Mouse (Mus musculus): ENCODE results near the gene Dhx57.

- no peak for TF ChIP-seq POLR2A (IDR thresholded peaks at IDR 0.05; ENCODE audit: control insufficient read depth in 1 of 2, insufficient read depth in 1 of 2, low read depth in 1 of 2, low read length in 2 of 2, poor library complexity in 1 of 2)
- no peak for TF ChIP-seq TAL1 (IDR thresholded peaks at IDR 0.05; ENCODE audit: low read length)
- TF ChIP-seq GATA1 (IDR thresholded peaks at IDR 0.05; ENCODE audit: low read depth, low read length): no peak
- no peak for TF ChIP-seq CTCF (IDR thresholded peaks at IDR 0.05 in 2 of 3, conservative IDR thresholded peaks at IDR 0.05 in 1 of 3; ENCODE audit: control insufficient read depth in 1 of 3, insufficient read depth in 1 of 3, low read depth in 2 of 3, low read length in 3 of 3, poor library complexity in 1 of 3, severe bottlenecking in 1 of 3)
- no peak for TF ChIP-seq USF1 (IDR thresholded peaks at IDR 0.05; ENCODE audit: low read depth, low read length)
- TF ChIP-seq USF2 (IDR thresholded peaks at IDR 0.05; ENCODE audit: borderline replicate concordance in 1 of 2, insufficient read depth in 1 of 2, low read depth in 1 of 2, low read length in 2 of 2): no peak
- TF ChIP-seq ZKSCAN1 (IDR thresholded peaks at IDR 0.05; ENCODE audit: low read depth, low read length): no peak
- TF ChIP-seq POLR2AphosphoS2 (IDR thresholded peaks at IDR 0.05; ENCODE audit: low read length): no peak
- TF ChIP-seq MAZ (IDR thresholded peaks at IDR 0.05; ENCODE audit: low read depth, low read length): no peak
- no peak for TF ChIP-seq NRF1 (IDR thresholded peaks at IDR 0.05; ENCODE audit: insufficient read depth, low read depth, low read length, poor library complexity, severe bottlenecking)
- TF ChIP-seq EP300 (IDR thresholded peaks at IDR 0.05; ENCODE audit: low read depth in 1 of 2, low read length in 2 of 2): no peak
- TF ChIP-seq BHLHE40 (IDR thresholded peaks at IDR 0.05; ENCODE audit: borderline replicate concordance, low read depth, low read length): no peak
These were observed 47.2 kb downstream of the Dhx57 start for GRCm38 (mm10) chr17:80243116-80243515.
